Mouse (Mus musculus) lung, embryonic 16.5 days (tissue): ENCODE measurements at regions not wholly inside any gene's neighbourhood (a gene's known extent, or its start where the extent isn't known, plus 50 kb on each side); places are given as distances from the start of the nearest gene placed in this dataset.

ENCODE experiments used
- ATAC-seq: fragments of 200-750 bp; cut with Nextera tagmentation; 2 replicates; pipeline ENCODE4 v1.8.0; 2017; ENCODE audit warnings: low read depth, mild to moderate bottlenecking, moderate library complexity
- H3K27ac ChIP-seq: fragments of 300-500 bp; sonication (generic); 2 replicates; pipeline ENCODE4 v1.5.1; 2014; ENCODE audit warnings: mild to moderate bottlenecking, control low read depth, low read length
- H3K27me3 ChIP-seq: fragments of 300-500 bp; sonication (generic); 2 replicates; pipeline ENCODE4 v1.6.1; 2014; ENCODE audit warnings: low read depth, low read length, mixed read lengths; ENCODE audit not compliant: control insufficient read depth, insufficient read depth
- H3K36me3 ChIP-seq: fragments of 300-500 bp; sonication (generic); 2 replicates; pipeline ENCODE4 v1.6.1; 2014; ENCODE audit warnings: low read length; ENCODE audit not compliant: control insufficient read depth, insufficient read depth
- H3K4me1 ChIP-seq: fragments of 300-500 bp; sonication (generic); replicated peaks from 2 replicates; pipeline ENCODE4 v1.6.1; 2014; ENCODE audit warnings: low read length, mixed read lengths; ENCODE audit not compliant: control insufficient read depth, insufficient read depth
- H3K4me2 ChIP-seq: fragments of 300-500 bp; sonication (generic); 2 replicates; pipeline ENCODE4 v1.6.1; 2014; ENCODE audit warnings: low read depth, low read length, control low read depth
- H3K4me3 ChIP-seq: fragments of 300-500 bp; sonication (generic); 2 replicates; pipeline ENCODE4 v1.5.1; 2014; ENCODE audit warnings: mild to moderate bottlenecking, low read length, control low read depth
- H3K9ac ChIP-seq: fragments of 300-500 bp; sonication (generic); 2 replicates; pipeline ENCODE4 v1.6.1; 2014; ENCODE audit warnings: low read length, control low read depth
- H3K9me3 ChIP-seq: fragments of 300-500 bp; sonication (generic); 2 replicates; pipeline ENCODE4 v1.6.1; 2016; ENCODE audit warnings: low read length; ENCODE audit not compliant: control insufficient read depth
- WGBS: fragments of 180-500 bp; shearing (Covaris S2); extraction: QIAGEN DNeasy Blood & Tissue Kit; methylation state at CpG from one replicate; pipeline ENCODE4 v1.1.7; 2014; 5-methylcytosine and 5-hydroxymethylcytosine counted together

DNA sequence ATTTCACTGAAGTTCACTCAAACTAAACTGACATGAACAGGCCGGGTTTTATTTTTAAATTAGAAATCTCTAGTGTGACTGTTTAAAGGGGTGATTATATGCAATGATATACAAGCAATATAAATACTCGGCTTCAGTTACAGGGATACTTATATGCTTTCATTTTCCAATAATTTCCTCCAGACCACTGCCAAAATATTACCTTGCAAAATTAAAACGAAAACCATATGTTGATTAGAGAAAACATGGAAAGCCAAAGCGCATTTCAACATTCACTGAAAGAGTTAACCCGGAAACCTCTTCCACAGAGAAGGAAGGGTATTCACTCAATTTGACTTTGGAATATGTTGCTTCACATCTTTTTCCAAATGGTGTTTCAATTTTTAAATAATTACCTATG lies 242.4 kb downstream of the Fign start:
- ATAC-seq, result no peak

GRCm38 (mm10) chr2:63854198-63854875 lies 243.5 kb downstream of the Fign start:
- Histone ChIP-seq H3K9me3 (no peaks in the 10 kb centered on the region), H3K27me3 (no peaks in the 10 kb centered on the region), H3K4me3 (no peak overlapping the region), H3K4me1 (no peaks in the 10 kb centered on the region; the same call in 1 of the 2 replicates), H3K4me2 (no peak overlapping the region), H3K27ac (no peak overlapping the region), H3K9ac (no peak overlapping the region), H3K36me3 (no peaks in the 10 kb centered on the region)
- no peak for ATAC-seq
- WGBS, result 38% methylated on average over 1 of the region's 1 CpGs

More for the DNA sequence above, 242.4 kb downstream of the Fign start:
- Histone ChIP-seq H3K4me1 (no peaks in the 10 kb centered on the region), H3K4me3 (no peak overlapping the region), H3K9me3 (no peaks in the 10 kb centered on the region), H3K27ac (no peak overlapping the region), H3K9ac (no peak overlapping the region), H3K27me3 (no peaks in the 10 kb centered on the region), H3K36me3 (no peaks in the 10 kb centered on the region), H3K4me2 (no peak overlapping the region)
- WGBS, result 79% methylated on average over 5 of the region's 5 CpGs

- 72% methylated on average over 10 of the region's 10 CpGs for WGBS
- Histone ChIP-seq H3K27me3 (no peaks in the 10 kb centered on the region), H3K9ac (no peak overlapping the region), H3K4me2 (no peak overlapping the region), H3K4me1 (no peaks in the 10 kb centered on the region; the same call in 1 of the 2 replicates), H3K9me3 (no peaks in the 10 kb centered on the region), H3K27ac (no peak overlapping the region), H3K36me3 (no peaks in the 10 kb centered on the region), H3K4me3 (no peak overlapping the region)
- no peak for ATAC-seq
Observed at GRCm38 (mm10) chr2:63853226-63853625, 244.6 kb downstream of the Fign start.

DNA sequence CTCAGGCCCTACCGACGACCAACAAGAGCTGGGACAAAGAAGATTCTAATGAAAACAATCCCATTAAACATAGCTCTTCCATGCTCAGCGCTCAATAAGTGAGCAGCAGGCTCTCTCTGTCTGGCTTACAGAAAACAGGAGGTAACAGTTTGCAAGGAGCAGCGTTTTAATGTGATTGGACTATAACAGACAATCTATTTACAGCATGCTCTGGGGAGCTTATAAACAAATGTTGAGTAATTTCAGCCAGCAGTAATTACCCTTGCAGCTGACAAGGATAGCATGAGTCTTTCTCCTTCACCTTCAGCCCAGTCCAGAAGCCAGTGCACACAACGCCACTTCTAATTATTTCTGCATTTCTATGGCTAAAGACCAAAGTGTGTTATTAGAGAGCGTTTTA lies 245.6 kb downstream of the Fign start:
- Histone ChIP-seq H3K4me2 (no peak overlapping the region), H3K27ac (no peak overlapping the region), H3K9ac (no peak overlapping the region), H3K9me3 (no peaks in the 10 kb centered on the region), H3K27me3 (no peaks in the 10 kb centered on the region), H3K36me3 (no peaks in the 10 kb centered on the region), H3K4me1 (no peaks in the 10 kb centered on the region; the same call in 1 of the 2 replicates), H3K4me3 (no peak overlapping the region)
- ATAC-seq, result peak; percentile 82
- 47% methylated on average over 6 of the region's 6 CpGs for WGBS

DNA sequence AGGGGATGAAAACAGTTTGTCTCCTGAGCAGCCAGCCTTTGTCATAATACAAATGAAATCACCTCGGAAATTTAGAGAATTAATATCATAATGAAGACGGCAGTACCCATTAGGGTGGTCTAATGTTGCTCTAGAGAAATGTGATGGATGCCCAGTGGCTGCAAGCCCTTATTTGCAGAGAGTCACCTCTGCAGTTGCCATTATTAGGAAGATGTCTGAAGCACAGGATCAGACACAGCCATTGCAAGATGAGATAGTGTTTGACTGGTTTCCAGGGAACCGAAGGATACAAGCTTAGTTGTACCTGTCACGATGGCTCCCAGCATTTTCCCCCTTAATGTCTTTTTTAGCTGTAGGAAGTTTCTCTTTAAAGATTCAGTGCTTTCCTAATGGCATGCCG lies 247.8 kb downstream of the Fign start:
- no peak for ATAC-seq
- no peaks in the 10 kb centered on the region; the same call in 1 of the 2 replicates for H3K4me1 ChIP-seq
- WGBS, result 63% methylated on average over 5 of the region's 5 CpGs
- H3K27ac ChIP-seq, result no peak overlapping the region
- no peaks in the 10 kb centered on the region for H3K36me3 ChIP-seq
- no peak overlapping the region for H3K9ac ChIP-seq
- no peaks in the 10 kb centered on the region for H3K9me3 ChIP-seq
- no peak overlapping the region for H3K4me3 ChIP-seq
- no peaks in the 10 kb centered on the region for H3K27me3 ChIP-seq
- H3K4me2 ChIP-seq, result no peak overlapping the region

GRCm38 (mm10) chr2:63849486-63849885 lies 248.4 kb downstream of the Fign start:
- whole genome bisulfite sequencing, result 50% methylated on average over 6 of the region's 6 CpGs
- ATAC-seq, result peak; percentile 74
- no peak overlapping the region for H3K27ac ChIP-seq
- H3K4me2 ChIP-seq, result no peak overlapping the region
- no peaks in the 10 kb centered on the region for H3K36me3 ChIP-seq
- no peaks in the 10 kb centered on the region; the same call in 1 of the 2 replicates for H3K4me1 ChIP-seq
- H3K9ac ChIP-seq, result no peak overlapping the region
- no peak overlapping the region for H3K4me3 ChIP-seq
- no peaks in the 10 kb centered on the region for H3K27me3 ChIP-seq
- H3K9me3 ChIP-seq, result no peaks in the 10 kb centered on the region

DNA sequence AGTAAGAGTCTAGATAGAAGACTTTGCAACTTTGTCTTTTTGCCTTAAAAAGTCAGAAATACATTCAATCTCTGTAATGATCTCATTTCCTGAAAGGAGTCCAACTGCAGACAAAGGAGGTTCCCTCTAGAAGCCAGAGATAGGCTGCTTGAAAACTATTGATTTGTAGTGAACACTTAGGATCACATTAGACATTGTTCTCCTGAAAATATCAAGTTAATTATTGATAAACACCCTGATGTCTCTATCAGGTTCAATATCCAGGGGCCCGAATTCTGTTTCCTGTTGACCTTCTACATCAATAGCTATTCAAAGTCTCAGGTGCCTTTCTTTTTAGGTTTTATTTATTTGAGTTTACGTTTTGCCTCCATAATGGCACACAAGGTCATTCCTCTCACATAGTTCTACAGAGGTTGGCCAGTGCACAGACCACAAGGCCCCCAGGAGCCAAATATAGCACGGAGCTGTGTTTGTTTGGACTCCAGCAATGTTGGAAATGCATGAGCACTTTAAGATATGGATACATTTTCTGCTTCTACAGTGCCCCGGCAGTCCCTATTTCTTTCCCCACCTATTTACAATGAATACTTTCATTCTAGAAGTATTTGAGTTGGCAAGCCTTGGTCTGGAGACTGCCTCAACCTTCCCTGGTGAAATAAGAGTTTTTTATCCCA lies 265.7 kb downstream of the Fign start:
- Histone ChIP-seq H3K27me3 (no peaks in the 10 kb centered on the region), H3K36me3 (no peaks in the 10 kb centered on the region), H3K4me2 (no peak overlapping the region), H3K9ac (no peak overlapping the region), H3K4me3 (no peak overlapping the region), H3K9me3 (no peaks in the 10 kb centered on the region), H3K4me1 (peaks cover 6% of the 10 kb centered on the region), H3K27ac (no peak overlapping the region)
- no peak; the same call in 1 of the 2 replicates for ATAC-seq
- WGBS, result 56% methylated on average over 4 of the region's 4 CpGs

- no peak for ATAC-seq
- no peaks in the 10 kb centered on the region for H3K36me3 ChIP-seq
- WGBS, result 79% methylated on average over 5 of the region's 5 CpGs
Observed at GRCm38 (mm10) chr2:63830431-63830830, 267.4 kb downstream of the Fign start.

GRCm38 (mm10) chr2:63828633-63829032 lies 269.2 kb downstream of the Fign start:
- H3K9ac ChIP-seq, result no peak overlapping the region
- H3K4me1 ChIP-seq, result peaks cover 6% of the 10 kb centered on the region
- no peak overlapping the region for H3K4me3 ChIP-seq
- H3K9me3 ChIP-seq, result no peaks in the 10 kb centered on the region
- WGBS, result 31% methylated on average over 3 of the region's 3 CpGs
- no peak overlapping the region for H3K4me2 ChIP-seq
- H3K27me3 ChIP-seq, result no peaks in the 10 kb centered on the region
- peak; percentile 51 for ATAC-seq
- H3K36me3 ChIP-seq, result no peaks in the 10 kb centered on the region
- peak overlapping the region; percentile 50 for H3K27ac ChIP-seq

More at GRCm38 (mm10) chr2:63830431-63830830, 267.4 kb downstream of the Fign start:
- H3K27me3 ChIP-seq, result no peaks in the 10 kb centered on the region
- H3K4me3 ChIP-seq, result no peak overlapping the region
- peaks cover 6% of the 10 kb centered on the region for H3K4me1 ChIP-seq
- no peak overlapping the region for H3K9ac ChIP-seq
- H3K9me3 ChIP-seq, result no peaks in the 10 kb centered on the region
- no peak overlapping the region for H3K4me2 ChIP-seq
- no peak overlapping the region for H3K27ac ChIP-seq
